ENCODE assay signal across 18 mouse cellular contexts in genomic region chr6:87851871-87852270, GRCm38 (mm10). TPM values are rescaled to one million over a fixed set of nuclear protein-coding genes. Genes with fewer than 3 reads are reported as not detected.
DNase-seq lines count a peak whose midpoint lies in the region; ATAC-seq and TF ChIP-seq lines count a peak whose summit lies in the region.
"Had no signal": no experiment of that assay in that cellular context is flagged by ENCODE, and none has a peak within 500 bp of the region (broad histone marks: within the 10 kb centered on the region; RNA-seq: fewer than 3 reads in every experiment).

No protein-coding gene starts in this region.

- H3K27me3 ChIP-seq in lung, embryonic 15.5 days: no peaks in the 10 kb centered on the region; the same call in 1 of the 2 replicates
- H3K27me3 ChIP-seq in embryonic facial prominence, embryonic 14.5 days (replicated peaks; ENCODE audit: control insufficient read depth, insufficient read depth, low read length): no peaks in the 10 kb centered on the region
- H3K27me3 ChIP-seq in myocyte (ENCODE audit: control insufficient read depth, insufficient read depth, insufficient read length): no peaks in the 10 kb centered on the region
- H3K27me3 ChIP-seq in thymus, adult 2 months (ENCODE audit: control insufficient read depth, insufficient read depth, low read length): no peaks in the 10 kb centered on the region
- H3K27me3 ChIP-seq: forebrain, embryonic 12.5 days; midbrain, embryonic 12.5 days; stomach, embryonic 15.5 days had no signal

- TF ChIP-seq POLR2A in myocyte (IDR thresholded peaks at IDR 0.05; ENCODE audit: insufficient read length, low read depth): no peak
- no peak for TF ChIP-seq POLR2A in thymus, adult 2 months (IDR thresholded peaks at IDR 0.05; ENCODE audit: control insufficient read depth, extremely low read depth, insufficient read depth, low read length, poor library complexity)

- H3K9me3 ChIP-seq in lung, embryonic 15.5 days: no peaks in the 10 kb centered on the region
- no peaks in the 10 kb centered on the region for H3K9me3 ChIP-seq in embryonic facial prominence, embryonic 14.5 days (ENCODE audit: control insufficient read depth, low read length)
- H3K9me3 ChIP-seq: forebrain, embryonic 12.5 days; midbrain, embryonic 12.5 days; stomach, embryonic 15.5 days had no signal

- TF ChIP-seq CTCF in gastrocnemius, adult 2 months (IDR thresholded peaks at IDR 0.05): no peak
- no peak for TF ChIP-seq CTCF in thymus, adult 2 months (IDR thresholded peaks at IDR 0.05; ENCODE audit: borderline replicate concordance, control insufficient read depth, extremely low read depth, insufficient read depth, low read length, poor library complexity)

- H3K4me3 ChIP-seq in gastrocnemius, adult 2 months: peak overlapping the region; percentile 96; the same call in 1 of the 2 replicates
- H3K4me3 ChIP-seq in lung, embryonic 15.5 days: no peak overlapping the region
- H3K4me3 ChIP-seq in embryonic facial prominence, embryonic 14.5 days (ENCODE audit: low read depth, low read length): no peak overlapping the region
- peak overlapping the region; percentile 83 for H3K4me3 ChIP-seq in myocyte
- H3K4me3 ChIP-seq in thymus, adult 2 months (ENCODE audit: control insufficient read depth, insufficient read depth, low read length): no peak overlapping the region

- peaks cover 7% of the 10 kb centered on the region; the same call in 1 of the 2 replicates for H3K36me3 ChIP-seq in lung, embryonic 15.5 days
- H3K36me3 ChIP-seq in embryonic facial prominence, embryonic 14.5 days (ENCODE audit: control insufficient read depth, insufficient read depth, low read length): peaks cover 14% of the 10 kb centered on the region; the same call in 1 of the 2 replicates
- H3K36me3 ChIP-seq in myocyte (ENCODE audit: control insufficient read depth, insufficient read depth): no peaks in the 10 kb centered on the region
- H3K36me3 ChIP-seq in thymus, adult 2 months (ENCODE audit: control insufficient read depth, insufficient read depth, low read length): no peaks in the 10 kb centered on the region; the same call in 1 of the 2 replicates
- H3K36me3 ChIP-seq: stomach, embryonic 15.5 days had no signal

- peaks cover 40% of the 10 kb centered on the region for H3K79me2 ChIP-seq in myocyte (ENCODE audit: control insufficient read depth, insufficient read depth)

- intact Hi-C loops in gastrocnemius, adult 2 months (cut with DNase I): loop anchor here (5.0 kb wide), 1 partner anchor 35 kb away; the partner anchor contains the start of gene Copg1
- intact Hi-C loops in gastrocnemius, postnatal 14 days (cut with DNase I; ENCODE audit: low total_unique reads): no loop called here

- H3K9ac ChIP-seq in lung, embryonic 15.5 days: no peak overlapping the region
- no peak overlapping the region for H3K9ac ChIP-seq in embryonic facial prominence, embryonic 14.5 days (ENCODE audit: low read depth, low read length)

- no peak for ATAC-seq in lung, embryonic 15.5 days (ENCODE audit: borderline replicate concordance, extremely low read depth, low FRiP score, low TSS enrichment)
- no peak for ATAC-seq in embryonic facial prominence, embryonic 14.5 days (ENCODE audit: low read depth)

- WGBS in lung, embryonic 15.5 days: 77% methylated on average over 6 of the region's 6 CpGs
- WGBS in embryonic facial prominence, embryonic 14.5 days: 86% methylated on average over 6 of the region's 6 CpGs
- WGBS in thymus, adult 2 months: 95% methylated on average over 6 of the region's 6 CpGs

- DNase-seq in gastrocnemius, adult 2 months: no peak
- DNase-seq in gastrocnemius, postnatal 14 days: no peak
- no peak for DNase-seq in lung, postnatal 10 days
- no peak for DNase-seq in embryonic facial prominence, embryonic 14.5 days (ENCODE audit: low spot score)
- no peak for DNase-seq in frontal cortex, postnatal 25 days (ENCODE audit: low spot score in 2 of 2)
- no peak for DNase-seq in thymus, adult 2 months
- DNase-seq: adrenal gland, postnatal 36 days; cerebellum, adult 11-12 months; heart, adult 2 months; kidney, postnatal 4 days; lung, adult 2 months; right cerebral cortex, postnatal 4 days; thymus, postnatal 4 days had no signal

- peaks cover 27% of the 10 kb centered on the region for H3K4me1 ChIP-seq in lung, embryonic 15.5 days
- H3K4me1 ChIP-seq in embryonic facial prominence, embryonic 14.5 days (ENCODE audit: control insufficient read depth, insufficient read depth, low read length): peaks cover 23% of the 10 kb centered on the region
- H3K4me1 ChIP-seq in thymus, adult 2 months (replicated peaks; ENCODE audit: control insufficient read depth, insufficient read depth, low read length): peaks cover 6% of the 10 kb centered on the region

- peak overlapping the region; percentile 100 for H3K27ac ChIP-seq in gastrocnemius, adult 2 months
- H3K27ac ChIP-seq in lung, embryonic 15.5 days: no peak overlapping the region
- H3K27ac ChIP-seq in embryonic facial prominence, embryonic 14.5 days (replicated peaks; ENCODE audit: low read depth, low read length): no peak overlapping the region
- H3K27ac ChIP-seq in thymus, adult 2 months (ENCODE audit: control insufficient read depth, insufficient read depth, low read length): no peak overlapping the region

- peak overlapping the region; percentile 82; the same call in 1 of the 2 replicates for H3K4me2 ChIP-seq in lung, embryonic 15.5 days
- peak overlapping the region; percentile 94; the same call in 1 of the 2 replicates for H3K4me2 ChIP-seq in embryonic facial prominence, embryonic 14.5 days (ENCODE audit: low read depth, low read length)
- H3K4me2 ChIP-seq in myocyte (ENCODE audit: low read depth): peak overlapping the region; percentile 92

- no peak overlapping the region for H3ac ChIP-seq in myocyte (ENCODE audit: control insufficient read depth, insufficient read length)

TF ChIP-seq in myocyte, 11 proteins besides CTCF, POLR2A, EP300 and RAD21:
- no peak for TF ChIP-seq TCF12 (IDR thresholded peaks at IDR 0.05; ENCODE audit: insufficient read depth, poor library complexity, severe bottlenecking)
- TF ChIP-seq MAX (IDR thresholded peaks at IDR 0.05; ENCODE audit: low read depth): no peak
- TF ChIP-seq POLR2AphosphoS2 (IDR thresholded peaks at IDR 0.05; ENCODE audit: insufficient read length, low read depth): no peak
- TF ChIP-seq SRF (IDR thresholded peaks at IDR 0.05; ENCODE audit: control insufficient read depth, insufficient read length, low read depth): no peak
- no peak for TF ChIP-seq TCF3 (IDR thresholded peaks at IDR 0.05; ENCODE audit: insufficient read length, low read depth)
- TF ChIP-seq MYOG (IDR thresholded peaks at IDR 0.05; ENCODE audit: control insufficient read depth in 1 of 3, insufficient read depth in 1 of 3, insufficient read length in 2 of 3, low read depth in 2 of 3): no peak
- TF ChIP-seq USF1 (IDR thresholded peaks at IDR 0.05; ENCODE audit: low read depth): no peak
- TF ChIP-seq REST (IDR thresholded peaks at IDR 0.05; ENCODE audit: insufficient read depth, insufficient read length): no peak
- no peak for TF ChIP-seq E2F4 (IDR thresholded peaks at IDR 0.05; ENCODE audit: insufficient read depth)
- TF ChIP-seq MYOD1 (IDR thresholded peaks at IDR 0.05; ENCODE audit: control insufficient read depth in 1 of 3, insufficient read length in 2 of 3, low read depth in 2 of 3): no peak
- TF ChIP-seq CEBPB (IDR thresholded peaks at IDR 0.05; ENCODE audit: insufficient read depth, poor library complexity, severe bottlenecking): no peak

RNA-seq across cellular contexts. Expression of gene Cnbp, which starts 1.0 kb away (rescaled TPM):
- total RNA-seq in gastrocnemius, adult 2 months (2021): 100 to 1,000 TPM; 475 to 511 TPM
- total RNA-seq in gastrocnemius, postnatal 14 days (2021): 100 to 1,000 TPM; 452 to 474 TPM
- polyA plus RNA-seq in lung, embryonic 15.5 days (2015; fragmentation: Nextera tagmentation; extraction: Ambion mirVana): 1,108 and 1,113 TPM in 2 replicates
- polyA plus RNA-seq in embryonic facial prominence, embryonic 14.5 days (2014; fragmentation: Nextera tagmentation; extraction: Ambion mirVana): 1,063 and 1,144 TPM in 2 replicates
- 196 TPM for polyA plus RNA-seq in myocyte (2012; fragmentation: generic; extraction: Trizol)
- polyA plus RNA-seq in thymus, adult 2 months (2012; rRNA removed): 302 and 311 TPM in 2 replicates

RNA-seq across cellular contexts. Expression of gene Isy1, which starts 13.3 kb away (rescaled TPM):
- total RNA-seq in gastrocnemius, adult 2 months (2021): 10 to 100 TPM; 17.7 to 21.1 TPM
- 10 to 100 TPM; 18.2 to 18.6 TPM for total RNA-seq in gastrocnemius, postnatal 14 days (2021)
- 45.9 and 49.7 TPM in 2 replicates for polyA plus RNA-seq in lung, embryonic 15.5 days (2015; fragmentation: Nextera tagmentation; extraction: Ambion mirVana)
- 34.7 and 42.7 TPM in 2 replicates for polyA plus RNA-seq in embryonic facial prominence, embryonic 14.5 days (2014; fragmentation: Nextera tagmentation; extraction: Ambion mirVana)
- 21.1 TPM for polyA plus RNA-seq in myocyte (2012; fragmentation: generic; extraction: Trizol)
- polyA plus RNA-seq in thymus, adult 2 months (2012; rRNA removed): 50.7 and 51.1 TPM in 2 replicates

RNA-seq across cellular contexts. Expression of gene Gm45140, which starts 16.3 kb away (rescaled TPM):
- 1 to 10 TPM in 1 of 2 experiments, under 1 TPM in 1; 0.45 to 1.7 TPM for total RNA-seq in gastrocnemius, adult 2 months (2021)
- 1 to 10 TPM in 1 of 2 experiments, under 1 TPM in 1; 0.89 to 1.5 TPM for total RNA-seq in gastrocnemius, postnatal 14 days (2021)
- polyA plus RNA-seq in lung, embryonic 15.5 days (2015; fragmentation: Nextera tagmentation; extraction: Ambion mirVana): 2.1 and 2.6 TPM in 2 replicates
- 3.6 and 4.1 TPM in 2 replicates for polyA plus RNA-seq in embryonic facial prominence, embryonic 14.5 days (2014; fragmentation: Nextera tagmentation; extraction: Ambion mirVana)
- 2.6 TPM for polyA plus RNA-seq in myocyte (2012; fragmentation: generic; extraction: Trizol)
- polyA plus RNA-seq in thymus, adult 2 months (2012; rRNA removed): 0.56 and 1.2 TPM in 2 replicates

RNA-seq across cellular contexts. Expression of gene Copg1, which starts 35.7 kb away (rescaled TPM):
- total RNA-seq in gastrocnemius, adult 2 months (2021): 10 to 100 TPM; 29.2 to 34.4 TPM
- total RNA-seq in gastrocnemius, postnatal 14 days (2021): 10 to 100 TPM; 39.1 to 44.7 TPM
- polyA plus RNA-seq in lung, embryonic 15.5 days (2015; fragmentation: Nextera tagmentation; extraction: Ambion mirVana): 171 and 172 TPM in 2 replicates
- polyA plus RNA-seq in embryonic facial prominence, embryonic 14.5 days (2014; fragmentation: Nextera tagmentation; extraction: Ambion mirVana): 180 and 188 TPM in 2 replicates
- 94.2 TPM for polyA plus RNA-seq in myocyte (2012; fragmentation: generic; extraction: Trizol)
- polyA plus RNA-seq in thymus, adult 2 months (2012; rRNA removed): 69.3 and 72.4 TPM in 2 replicates

RNA-seq across cellular contexts. Expression of gene Rab43, which starts 39.9 kb away (rescaled TPM):
- total RNA-seq in gastrocnemius, adult 2 months (2021): 1 to 10 TPM; 3.9 to 4.9 TPM
- total RNA-seq in gastrocnemius, postnatal 14 days (2021): 10 to 100 TPM in 1 of 2 experiments, 1 to 10 TPM in 1; 7.9 to 13.2 TPM
- 12.6 and 12.9 TPM in 2 replicates for polyA plus RNA-seq in lung, embryonic 15.5 days (2015; fragmentation: Nextera tagmentation; extraction: Ambion mirVana)
- polyA plus RNA-seq in embryonic facial prominence, embryonic 14.5 days (2014; fragmentation: Nextera tagmentation; extraction: Ambion mirVana): 14.2 and 18.6 TPM in 2 replicates
- 14.8 TPM for polyA plus RNA-seq in myocyte (2012; fragmentation: generic; extraction: Trizol)
- 54.4 and 56.0 TPM in 2 replicates for polyA plus RNA-seq in thymus, adult 2 months (2012; rRNA removed)

Comparison
In these comparisons a context has a peak if more than half of its experiments do, and no peak if none do; other contexts are left out.
1. H3K4me3 ChIP-seq: peak in gastrocnemius, adult 2 months (single experiment) and myocyte (single experiment); none in lung, embryonic 15.5 days (single experiment), embryonic facial prominence, embryonic 14.5 days (single experiment) and thymus, adult 2 months (single experiment).
2. Peak in every context shown above with its lines, with median percentiles within 50 percentile points of each other: H3K4me2 ChIP-seq.